Mouse (Mus musculus) forebrain, postnatal 0 days (tissue): Measurements from ENCODE around the gene Gm21983. TPM values are rescaled to one million over a fixed set of nuclear protein-coding genes. Genes with fewer than 3 reads are reported as not detected.

Experiments
- ATAC-seq: fragments of 200-750 bp; cut with Nextera tagmentation; 2 replicates; pipeline ENCODE4 v1.8.0; 2017; ENCODE audit warnings: mild to moderate bottlenecking, moderate library complexity
- DNase-seq: peaks from one replicate; pipeline ENCODE4 v3.0.0-alpha.2; 2015
- H3K27ac ChIP-seq: fragments of 300-500 bp; sonication (generic); 2 replicates; pipeline ENCODE4 v1.5.1; 2014; ENCODE audit warnings: low read depth, mild to moderate bottlenecking, antibody characterized with exemption, low read length, moderate library complexity, mixed read lengths
- H3K27me3 ChIP-seq: fragments of 300-500 bp; sonication (generic); 2 replicates; pipeline ENCODE4 v1.6.1; 2014; ENCODE audit warnings: mild to moderate bottlenecking, low read length, mixed read lengths; ENCODE audit not compliant: insufficient read depth
- H3K36me3 ChIP-seq: fragments of 300-500 bp; sonication (generic); 2 replicates; pipeline ENCODE4 v1.6.1; 2014; ENCODE audit warnings: mild to moderate bottlenecking, moderate library complexity; ENCODE audit not compliant: insufficient read depth
- H3K4me1 ChIP-seq: fragments of 300-500 bp; sonication (generic); 2 replicates; pipeline ENCODE4 v1.6.1; 2014; ENCODE audit warnings: antibody characterized with exemption; ENCODE audit not compliant: insufficient read depth
- H3K4me2 ChIP-seq: fragments of 300-500 bp; sonication (generic); 2 replicates; pipeline ENCODE4 v1.6.1; 2014; ENCODE audit warnings: low read depth, mild to moderate bottlenecking, moderate library complexity
- H3K4me3 ChIP-seq: fragments of 300-500 bp; sonication (generic); 2 replicates; pipeline ENCODE4 v1.5.1; 2014; ENCODE audit warnings: low read depth, low read length, mixed read lengths
- H3K9ac ChIP-seq: fragments of 300-500 bp; sonication (generic); 2 replicates; pipeline ENCODE4 v1.6.1; 2014; ENCODE audit warnings: mild to moderate bottlenecking
- H3K9me3 ChIP-seq: fragments of 300-500 bp; sonication (generic); 2 replicates; pipeline ENCODE4 v1.6.1; 2016; ENCODE audit warnings: low read length
- CTCF ChIP-seq: sonication (generic); IDR thresholded peaks from 2 replicates; pipeline ENCODE4 v1.5.1; 2016; ENCODE audit warnings: antibody characterized with exemption, control low read depth, low read depth
- WGBS: fragments of 180-500 bp; shearing (Covaris S2); extraction: QIAGEN DNeasy Blood & Tissue Kit; methylation state at CpG from one replicate; pipeline ENCODE4 v1.1.7; 2014; 5-methylcytosine and 5-hydroxymethylcytosine counted together
- polyA plus RNA-seq: library from polyadenylated mRNA; unstranded; fragments of >200 nt; fragmentation: Nextera tagmentation; extraction: Ambion mirVana; gene quantifications from 2 replicates; pipeline ENCODE4 v1.2.1, GENCODE M21; 2015
- total RNA-seq: library from RNA; depleted of rRNA; stranded (reverse); fragments of >200 nt; gene quantifications from 2 replicates; pipeline ENCODE4 v1.2.3, GENCODE M21; 2014

Gene Gm21983
- total and polyA plus RNA-seq, 2 experiments from 2014 or later = not detected

DNA sequence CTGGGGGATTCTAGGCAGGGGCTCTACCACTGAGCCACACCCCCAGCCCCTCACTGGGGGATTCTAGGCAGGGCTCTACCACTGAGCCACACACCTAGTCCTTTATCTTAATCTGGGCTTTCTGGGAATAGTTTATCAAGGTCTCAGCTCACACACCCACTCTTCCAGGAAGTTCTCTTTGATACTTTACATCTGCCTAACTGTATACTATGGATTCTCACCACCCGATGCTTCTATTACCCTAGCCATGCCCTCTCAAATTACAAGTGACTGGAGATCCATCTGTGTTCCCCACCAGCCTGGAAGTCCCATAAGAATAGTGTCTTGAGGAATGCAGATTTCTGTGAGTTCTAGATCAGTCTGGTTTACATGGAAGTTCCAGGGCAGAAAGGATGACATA is 41.7 kb upstream of the Gm21983 start:
- no peak for DNase-seq
- no peak overlapping the region for H3K27ac ChIP-seq
- WGBS = 85% methylated on average over 1 of the region's 1 CpGs
- peaks cover 30% of the 10 kb centered on the region for H3K4me1 ChIP-seq
- H3K4me2 ChIP-seq = no peak overlapping the region
- no peak for ATAC-seq
- H3K9me3 ChIP-seq = no peaks in the 10 kb centered on the region
- H3K4me3 ChIP-seq = no peak overlapping the region
- H3K9ac ChIP-seq = no peak overlapping the region
- TF ChIP-seq CTCF = no peak
- peaks cover 38% of the 10 kb centered on the region for H3K36me3 ChIP-seq
- H3K27me3 ChIP-seq = no peaks in the 10 kb centered on the region

DNA sequence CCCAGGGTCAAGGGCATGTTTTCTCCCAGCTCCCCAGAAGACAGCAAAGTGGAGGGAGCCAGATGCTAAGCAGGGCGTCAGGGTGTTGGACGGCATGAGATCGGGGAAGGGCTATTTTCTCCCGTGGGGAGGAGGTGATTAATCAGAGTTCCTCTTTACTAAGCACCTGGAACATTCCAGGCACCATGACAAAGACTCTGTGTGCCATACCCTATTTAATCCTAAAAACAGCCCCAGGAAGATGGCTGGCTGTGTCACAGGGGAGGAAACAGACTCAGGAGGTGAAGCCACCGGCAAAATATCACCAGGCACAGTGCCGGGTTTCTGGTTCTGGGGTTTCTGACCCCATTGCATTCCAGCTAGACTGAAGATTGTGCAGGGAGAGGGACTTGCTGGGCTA is 41.1 kb upstream of the Gm21983 start:
- no peak for TF ChIP-seq CTCF
- ATAC-seq (no peak), DNase-seq (no peak)
- 82% methylated on average over 6 of the region's 6 CpGs for WGBS
- H3K27ac ChIP-seq = no peak overlapping the region
- H3K4me2 ChIP-seq = no peak overlapping the region
- H3K36me3 ChIP-seq = peaks cover 42% of the 10 kb centered on the region
- peaks cover 25% of the 10 kb centered on the region for H3K4me1 ChIP-seq
- H3K9ac ChIP-seq = no peak overlapping the region
- H3K4me3 ChIP-seq = no peak overlapping the region
- no peaks in the 10 kb centered on the region for H3K9me3 ChIP-seq
- H3K27me3 ChIP-seq = no peaks in the 10 kb centered on the region

DNA sequence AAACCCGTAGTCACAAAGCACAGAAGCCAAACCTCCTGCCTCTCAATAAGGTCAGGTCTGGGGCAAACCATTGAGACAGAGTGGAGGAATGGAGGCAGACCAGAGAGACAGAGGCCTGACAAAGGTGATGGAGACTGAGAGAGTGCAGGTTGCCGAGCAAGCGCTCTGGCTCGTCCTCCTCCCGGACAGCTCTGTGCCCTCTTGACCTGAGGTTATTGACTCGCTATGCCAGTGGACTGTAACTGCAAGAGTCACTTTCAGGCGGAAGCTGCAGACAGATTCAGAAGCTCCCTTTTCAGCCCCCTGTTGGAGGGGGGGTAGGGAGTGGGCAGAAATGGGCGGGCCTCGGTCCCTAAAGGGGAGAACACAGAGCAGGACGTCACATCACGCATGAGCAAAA is 39.1 kb upstream of the Gm21983 start:
- H3K4me1 ChIP-seq = peaks cover 5% of the 10 kb centered on the region
- TF ChIP-seq CTCF = no peak

DNA sequence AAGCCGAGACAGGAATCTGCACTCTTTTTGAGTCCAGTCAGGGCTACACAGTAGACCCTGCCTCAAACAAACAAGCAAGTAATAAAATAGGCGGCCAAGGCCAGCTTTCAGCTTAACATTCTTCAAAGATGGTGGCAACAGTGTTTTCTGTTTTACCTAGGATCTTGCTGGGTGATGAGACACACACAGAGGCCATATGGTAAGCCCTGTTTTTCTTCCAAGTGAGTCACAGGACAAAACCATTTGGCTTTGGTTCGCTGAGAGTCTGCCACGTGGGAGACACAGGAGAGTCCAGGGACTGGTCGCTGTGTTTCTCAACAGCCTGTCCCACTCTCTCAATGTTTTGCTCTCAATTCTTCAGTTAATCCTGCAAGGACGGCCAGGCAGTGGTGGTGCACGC is 37.7 kb upstream of the Gm21983 start:
- no peaks in the 10 kb centered on the region for H3K27me3 ChIP-seq
- H3K4me1 ChIP-seq = no peaks in the 10 kb centered on the region
- no peak for TF ChIP-seq CTCF
- no peak overlapping the region for H3K9ac ChIP-seq
- H3K27ac ChIP-seq = no peak overlapping the region
- peaks cover 54% of the 10 kb centered on the region for H3K36me3 ChIP-seq
- ATAC-seq (no peak), DNase-seq (no peak)
- WGBS = 86% methylated on average over 7 of the region's 7 CpGs
- H3K4me3 ChIP-seq = no peak overlapping the region
- no peaks in the 10 kb centered on the region for H3K9me3 ChIP-seq
- no peak overlapping the region for H3K4me2 ChIP-seq

More for the DNA sequence above, 39.1 kb upstream of the Gm21983 start:
- H3K36me3 ChIP-seq = peaks cover 51% of the 10 kb centered on the region
- no peak overlapping the region for H3K27ac ChIP-seq
- H3K9ac ChIP-seq = no peak overlapping the region
- ATAC-seq = no peak
- 89% methylated on average over 11 of the region's 11 CpGs for WGBS
- H3K9me3 ChIP-seq = no peaks in the 10 kb centered on the region
- H3K27me3 ChIP-seq = no peaks in the 10 kb centered on the region
- H3K4me2 ChIP-seq = no peak overlapping the region
- no peak for DNase-seq
- no peak overlapping the region for H3K4me3 ChIP-seq

DNA sequence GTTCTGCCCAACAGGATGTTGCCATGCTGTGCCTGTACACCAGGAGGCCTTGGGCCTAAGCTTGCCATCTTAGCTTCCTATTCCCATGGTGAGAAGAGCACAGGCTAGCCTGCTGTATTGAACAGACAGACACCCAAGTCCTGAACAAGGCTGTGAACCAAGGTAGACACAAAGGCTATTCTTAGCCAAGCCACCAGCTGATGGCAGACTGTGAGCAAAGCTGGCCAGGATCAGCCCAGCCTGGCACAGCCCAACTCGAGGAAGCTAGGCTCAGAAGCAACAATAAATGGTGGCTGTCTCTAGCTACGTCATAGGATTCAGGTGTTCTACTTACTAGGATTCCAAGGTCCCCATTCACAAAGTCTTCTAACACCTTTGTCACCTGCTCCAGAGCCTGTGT is 31.7 kb upstream of the Gm21983 start:
- no peak for ATAC-seq
- no peaks in the 10 kb centered on the region for H3K4me1 ChIP-seq
- no peak overlapping the region for H3K4me3 ChIP-seq
- no peaks in the 10 kb centered on the region for H3K9me3 ChIP-seq
- no peaks in the 10 kb centered on the region for H3K27me3 ChIP-seq
- no peak for DNase-seq
- no peak overlapping the region for H3K9ac ChIP-seq
- no peak overlapping the region for H3K27ac ChIP-seq
- peaks cover 83% of the 10 kb centered on the region for H3K36me3 ChIP-seq
- no peak overlapping the region for H3K4me2 ChIP-seq
- 85% methylated on average over 2 of the region's 2 CpGs for whole genome bisulfite sequencing
- TF ChIP-seq CTCF = no peak

DNA sequence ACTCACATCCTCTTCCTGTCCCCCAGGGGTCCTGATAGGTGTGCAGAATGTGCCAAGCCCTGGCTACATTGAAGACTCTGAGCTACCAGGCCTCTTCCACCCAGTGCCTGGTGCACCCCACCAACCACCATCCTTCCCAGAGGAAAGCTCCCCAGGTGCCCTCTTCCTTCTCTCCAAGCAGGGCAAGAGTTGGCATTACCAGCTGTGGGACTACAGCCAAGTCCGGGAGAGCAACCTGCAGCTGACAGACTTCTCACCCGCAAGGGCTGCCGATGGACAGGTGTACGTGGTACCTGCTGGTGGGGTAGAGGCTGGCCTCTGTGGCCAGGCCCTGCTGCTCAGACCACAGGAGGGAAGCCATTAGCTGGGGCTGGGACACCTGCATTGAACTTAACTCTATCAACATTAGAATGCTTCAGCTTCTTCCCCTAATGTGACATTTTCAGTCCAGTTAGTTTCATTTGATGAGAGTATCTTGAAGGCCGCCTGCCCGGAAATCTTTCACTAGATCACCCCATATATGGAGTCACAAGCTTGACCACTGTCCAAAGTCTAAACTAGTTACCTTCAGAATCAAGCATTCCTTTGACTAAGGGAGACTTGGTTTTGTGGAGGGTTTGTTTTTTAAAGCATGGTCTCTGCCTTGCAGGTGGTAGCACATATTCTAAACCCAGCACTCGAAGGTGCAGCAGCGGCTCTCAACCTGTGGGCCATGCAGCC is 23.0 kb upstream of the Gm21983 start:
- WGBS = 95% methylated on average over 8 of the region's 8 CpGs
- no peak for ATAC-seq
- H3K36me3 ChIP-seq = peaks cover 48% of the 10 kb centered on the region

DNA sequence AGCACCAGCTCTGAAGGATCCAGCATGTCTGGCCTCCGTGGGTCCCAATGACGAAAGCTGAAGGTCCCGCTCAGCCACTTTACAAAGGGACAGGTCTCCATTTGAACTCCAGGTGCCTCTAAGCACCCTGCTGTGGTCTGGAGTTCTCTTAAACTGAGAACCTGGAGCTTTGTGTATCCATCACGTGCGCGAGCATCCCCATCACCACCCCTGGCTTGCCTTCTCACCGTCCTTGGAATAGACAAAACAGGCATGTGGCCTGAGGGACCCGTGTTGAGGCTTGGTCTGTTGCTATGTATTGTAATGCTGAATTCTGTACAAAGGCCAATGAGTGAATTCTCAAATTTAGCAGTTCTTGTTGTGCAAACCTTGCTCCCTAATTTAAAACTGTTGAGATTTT is 17.9 kb upstream of the Gm21983 start:
- H3K9ac ChIP-seq = no peak overlapping the region
- no peak overlapping the region for H3K27ac ChIP-seq
- H3K4me1 ChIP-seq = peaks cover 12% of the 10 kb centered on the region
- no peak overlapping the region for H3K4me2 ChIP-seq
- H3K36me3 ChIP-seq = peaks cover 13% of the 10 kb centered on the region
- WGBS = 94% methylated on average over 8 of the region's 8 CpGs
- no peak for DNase-seq
- ATAC-seq = no peak
- no peak for TF ChIP-seq CTCF
- H3K27me3 ChIP-seq = no peaks in the 10 kb centered on the region
- no peaks in the 10 kb centered on the region for H3K9me3 ChIP-seq
- no peak overlapping the region for H3K4me3 ChIP-seq

More for the DNA sequence above, 23.0 kb upstream of the Gm21983 start:
- no peaks in the 10 kb centered on the region for H3K9me3 ChIP-seq
- H3K4me1 ChIP-seq = no peaks in the 10 kb centered on the region
- H3K4me2 ChIP-seq = no peak overlapping the region
- H3K4me3 ChIP-seq = no peak overlapping the region
- DNase-seq = no peak
- H3K9ac ChIP-seq = no peak overlapping the region
- H3K27ac ChIP-seq = no peak overlapping the region
- TF ChIP-seq CTCF = no peak
- H3K27me3 ChIP-seq = no peaks in the 10 kb centered on the region
